12 mouse cellular contexts compared by ENCODE assay signal in the genomic region with DNA sequence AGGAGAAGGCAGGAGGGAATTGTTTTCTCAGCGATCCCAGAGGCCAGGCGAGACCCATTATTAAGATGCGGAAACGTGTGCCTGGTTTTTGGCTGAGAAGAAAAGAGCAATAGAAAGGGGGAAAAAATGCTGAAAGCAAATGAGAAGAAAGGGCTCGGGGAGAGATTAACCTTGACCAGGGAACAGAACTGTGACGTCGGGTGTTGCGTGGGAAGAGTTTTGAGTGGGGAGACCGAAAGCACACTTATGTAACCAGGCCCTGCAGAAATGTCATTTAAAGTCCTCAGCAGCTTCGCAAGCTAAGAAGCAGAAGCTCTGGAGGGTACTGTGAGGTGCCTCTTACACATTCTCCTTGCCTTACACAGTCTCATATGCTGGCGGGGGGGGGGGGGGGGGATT.
DNase-seq lines count a peak whose midpoint lies in the region; ATAC-seq lines count a peak whose summit lies in the region.
"Had no signal": no experiment of that assay in that cellular context is flagged by ENCODE, and none has a peak within 500 bp of the region (broad histone marks: within the 10 kb centered on the region; RNA-seq: fewer than 3 reads in every experiment).

No protein-coding gene starts in this region.

- no peak for ATAC-seq in forebrain, embryonic 11.5 days (replicated peaks; ENCODE audit: low FRiP score)

- no peaks in the 10 kb centered on the region for H3K9me3 ChIP-seq in forebrain, embryonic 11.5 days (ENCODE audit: control insufficient read depth, low read length)
- H3K9me3 ChIP-seq: hindbrain, embryonic 15.5 days had no signal

- DNase-seq in layer of hippocampus, adult 11-12 months (ENCODE audit: low spot score), result peak; percentile 55
- no peak for DNase-seq in layer of hippocampus, adult 9-10 months (ENCODE audit: low spot score)
- peak; percentile 20 for DNase-seq in adrenal gland, postnatal 25 days
- DNase-seq in frontal cortex, postnatal 36 days (ENCODE audit: low spot score in 2 of 2), result peak; percentile 77 to 85
- no peak for DNase-seq in spleen, adult 12 weeks (ENCODE audit: low spot score)
- DNase-seq in natural killer cell, adult 2 months (ENCODE audit: low spot score in 2 of 2), result no peak
- no peak for DNase-seq in forebrain, embryonic 11.5 days (ENCODE audit: low spot score)
- DNase-seq: cerebellum, adult 11-12 months; thymus, adult 2 months had no signal

- H3K36me3 ChIP-seq in macrophage (ENCODE audit: inconsistent target), result no peaks in the 10 kb centered on the region
- no peaks in the 10 kb centered on the region for H3K36me3 ChIP-seq in forebrain, embryonic 11.5 days (ENCODE audit: control insufficient read depth, insufficient read depth, low read length)
- H3K36me3 ChIP-seq: hindbrain, embryonic 15.5 days had no signal

- WGBS in macrophage (ENCODE audit: missing documents), result 72% methylated on average over 11 of the region's 11 CpGs
- 43% methylated on average over 10 of the region's 11 CpGs for WGBS in forebrain, embryonic 11.5 days

- H3K4me3 ChIP-seq in macrophage (ENCODE audit: inconsistent target), result peak overlapping the region; percentile 22; the same call in 1 of the 2 replicates
- no peak overlapping the region for H3K4me3 ChIP-seq in forebrain, embryonic 11.5 days (ENCODE audit: low read depth, low read length)
- H3K4me3 ChIP-seq: heart, adult 2 months; hindbrain, embryonic 15.5 days had no signal

- no peak overlapping the region for H3K4me2 ChIP-seq in forebrain, embryonic 11.5 days (ENCODE audit: low read depth, low read length, severe bottlenecking)
- H3K4me2 ChIP-seq: hindbrain, embryonic 15.5 days had no signal

- no peak overlapping the region for H3K9ac ChIP-seq in forebrain, embryonic 11.5 days (ENCODE audit: low read length)
- H3K9ac ChIP-seq: hindbrain, embryonic 15.5 days had no signal

- H3K4me1 ChIP-seq in forebrain, embryonic 11.5 days (replicated peaks; ENCODE audit: control insufficient read depth, insufficient read depth, low read length), result no peaks in the 10 kb centered on the region
- H3K4me1 ChIP-seq: hindbrain, embryonic 15.5 days had no signal

- no peaks in the 10 kb centered on the region for H3K27me3 ChIP-seq in forebrain, embryonic 11.5 days (ENCODE audit: control insufficient read depth, insufficient read depth, low read length)
- H3K27me3 ChIP-seq: hindbrain, embryonic 15.5 days had no signal

- no peaks in the 10 kb centered on the region for H3K79me2 ChIP-seq in macrophage (ENCODE audit: inconsistent target)

- H3K27ac ChIP-seq in macrophage, result peak overlapping the region; percentile 85
- no peak overlapping the region for H3K27ac ChIP-seq in forebrain, embryonic 11.5 days (ENCODE audit: low read depth, low read length)
- H3K27ac ChIP-seq: heart, adult 2 months; hindbrain, embryonic 15.5 days had no signal

Comparison
In these comparisons a context has a peak if more than half of its experiments do, and no peak if none do; other contexts are left out.
1. DNase-seq: peak in layer of hippocampus, adult 11-12 months (single experiment), adrenal gland, postnatal 25 days (single experiment) and frontal cortex, postnatal 36 days (2 of 2); none in layer of hippocampus, adult 9-10 months (single experiment), spleen, adult 12 weeks (single experiment), natural killer cell, adult 2 months (0 of 2) and forebrain, embryonic 11.5 days (single experiment).